Mouse (Mus musculus) neural tube, embryonic 11.5 days (tissue): ENCODE data around the gene Trim37. TPM values are rescaled to one million over a fixed set of nuclear protein-coding genes. Genes with fewer than 3 reads are reported as not detected.

Source experiments
- ATAC-seq: fragments of 200-750 bp; cut with Nextera tagmentation; 2 replicates; pipeline ENCODE4 v1.8.0; 2017; ENCODE audit warnings: moderate number of reproducible peaks, mild to moderate bottlenecking, moderate TSS enrichment, moderate library complexity; ENCODE audit not compliant: insufficient read depth, low FRiP score, low TSS enrichment
- DNase-seq: peaks from one replicate; pipeline ENCODE4 v3.0.0-alpha.2; 2015; ENCODE audit warnings: low spot score
- H3K27ac ChIP-seq: fragments of 300-500 bp; sonication (generic); 2 replicates; pipeline ENCODE4 v1.5.1; 2014; ENCODE audit warnings: low read depth, mild to moderate bottlenecking, low read length
- H3K27me3 ChIP-seq: fragments of 300-500 bp; sonication (generic); 2 replicates; pipeline ENCODE4 v1.6.1; 2014; ENCODE audit warnings: mild to moderate bottlenecking, low read length, mixed read lengths; ENCODE audit not compliant: control insufficient read depth, insufficient read depth
- H3K36me3 ChIP-seq: fragments of 300-500 bp; sonication (generic); 2 replicates; pipeline ENCODE4 v1.6.1; 2014; ENCODE audit warnings: mild to moderate bottlenecking, low read length, moderate library complexity, mixed read lengths; ENCODE audit not compliant: control insufficient read depth, insufficient read depth
- H3K4me1 ChIP-seq: fragments of 300-500 bp; sonication (generic); 2 replicates; pipeline ENCODE4 v1.6.1; 2014; ENCODE audit warnings: low read length, mixed read lengths; ENCODE audit not compliant: control insufficient read depth, insufficient read depth
- H3K4me2 ChIP-seq: fragments of 300-500 bp; sonication (generic); 2 replicates; pipeline ENCODE4 v1.6.1; 2014; ENCODE audit warnings: low read depth, mild to moderate bottlenecking, moderate library complexity
- H3K4me3 ChIP-seq: fragments of 300-500 bp; sonication (generic); 2 replicates; pipeline ENCODE4 v1.5.1; 2014; ENCODE audit warnings: low read depth, low read length
- H3K9ac ChIP-seq: fragments of 300-500 bp; sonication (generic); 2 replicates; pipeline ENCODE4 v1.6.1; 2014; ENCODE audit warnings: mild to moderate bottlenecking, low read length
- H3K9me3 ChIP-seq: fragments of 300-500 bp; sonication (generic); 2 replicates; pipeline ENCODE4 v1.6.1; 2016; ENCODE audit warnings: low read length; ENCODE audit not compliant: control insufficient read depth
- WGBS: fragments of 180-500 bp; shearing (Covaris S2); extraction: QIAGEN DNeasy Blood & Tissue Kit; methylation state at CpG from one replicate; pipeline ENCODE4 v1.1.7; 2014; 5-methylcytosine and 5-hydroxymethylcytosine counted together
- polyA plus RNA-seq: library from polyadenylated mRNA; unstranded; fragments of >200 nt; fragmentation: Nextera tagmentation; extraction: Ambion mirVana; gene quantifications from 2 replicates; pipeline ENCODE4 v1.2.1, GENCODE M21; 2014

Trim37 gene
- polyA plus RNA-seq, 1 experiment from 2014 or later: 80.3 TPM

DNA sequence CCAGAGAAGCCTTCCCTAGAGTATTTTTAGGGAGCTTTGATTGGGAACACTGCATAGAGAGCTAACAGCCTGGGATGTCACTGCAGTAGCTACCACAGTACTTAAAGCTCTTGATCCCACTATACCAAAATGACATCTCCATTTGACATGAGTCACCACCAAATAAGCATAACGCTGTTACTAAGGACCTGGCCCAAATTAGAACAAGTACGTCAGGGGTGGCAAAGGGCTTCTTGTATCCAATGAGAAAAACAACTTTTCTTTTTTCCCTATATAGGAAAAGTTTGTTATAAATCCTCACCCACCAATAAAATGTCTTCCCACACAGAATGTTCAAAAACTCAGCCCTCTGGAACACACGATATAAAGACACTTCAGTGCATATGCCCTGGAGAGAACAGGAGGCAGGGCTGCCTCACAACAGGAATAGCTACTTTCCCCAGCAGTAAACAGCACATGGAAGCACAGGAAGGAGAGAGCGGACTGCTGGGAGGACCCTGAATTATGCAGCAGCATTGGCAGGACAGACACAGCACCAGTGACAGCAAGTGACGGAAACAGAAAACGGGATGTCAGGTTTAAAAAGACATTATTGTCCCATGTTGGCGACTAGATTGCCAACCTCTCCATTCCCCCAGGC, 112.1 kb downstream of the Trim37 start:
- ATAC-seq: no peak
- Histone ChIP-seq H3K9me3 (no peaks in the 10 kb centered on the region), H3K27me3 (no peaks in the 10 kb centered on the region), H3K4me2 (no peak overlapping the region), H3K36me3 (no peaks in the 10 kb centered on the region), H3K9ac (no peak overlapping the region), H3K4me1 (no peaks in the 10 kb centered on the region), H3K4me3 (no peak overlapping the region), H3K27ac (no peak overlapping the region)
- 95% methylated on average over 7 of the region's 7 CpGs for WGBS
- DNase-seq: no peak

DNA sequence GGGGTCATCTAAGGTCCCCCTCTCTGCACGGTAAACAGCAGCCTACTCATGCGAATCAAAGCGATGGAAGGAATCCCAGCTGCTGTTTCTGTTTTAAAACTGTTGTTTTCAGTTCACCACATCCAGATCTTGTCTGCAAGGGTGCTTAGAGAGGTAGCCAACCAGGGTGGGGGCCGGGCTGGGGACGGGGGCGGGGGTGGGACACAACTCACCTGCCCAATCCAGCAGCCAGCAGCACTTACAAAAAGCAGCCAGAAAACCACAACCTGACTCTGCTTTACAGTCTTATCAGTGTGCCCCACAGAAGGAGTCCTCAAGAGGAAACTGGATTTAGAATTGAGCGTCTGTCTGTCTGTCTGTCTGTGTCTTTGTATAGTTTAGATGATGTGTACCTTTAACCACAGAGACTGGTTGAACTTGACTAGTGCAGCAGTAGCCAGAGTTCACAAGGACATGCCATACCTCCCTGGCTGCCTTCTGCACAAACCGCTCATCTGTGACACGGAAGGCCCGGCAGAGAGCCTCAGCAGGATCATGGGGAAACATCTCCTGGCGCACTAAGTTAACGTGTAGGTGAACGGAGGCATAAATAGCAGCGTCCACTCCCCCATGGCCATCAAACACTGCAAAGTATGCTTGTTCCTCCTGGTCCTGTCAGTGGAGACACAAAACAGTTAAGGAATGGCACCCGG, 113.4 kb downstream of the Trim37 start:
- H3K9ac ChIP-seq: no peak overlapping the region
- H3K27me3 ChIP-seq: no peaks in the 10 kb centered on the region
- DNase-seq (no peak), ATAC-seq (no peak)
- H3K27ac ChIP-seq: no peak overlapping the region
- no peak overlapping the region for H3K4me2 ChIP-seq
- no peak overlapping the region for H3K4me3 ChIP-seq
- no peaks in the 10 kb centered on the region for H3K4me1 ChIP-seq
- H3K36me3 ChIP-seq: no peaks in the 10 kb centered on the region
- 94% methylated on average over 15 of the region's 15 CpGs for WGBS
- H3K9me3 ChIP-seq: no peaks in the 10 kb centered on the region

DNA sequence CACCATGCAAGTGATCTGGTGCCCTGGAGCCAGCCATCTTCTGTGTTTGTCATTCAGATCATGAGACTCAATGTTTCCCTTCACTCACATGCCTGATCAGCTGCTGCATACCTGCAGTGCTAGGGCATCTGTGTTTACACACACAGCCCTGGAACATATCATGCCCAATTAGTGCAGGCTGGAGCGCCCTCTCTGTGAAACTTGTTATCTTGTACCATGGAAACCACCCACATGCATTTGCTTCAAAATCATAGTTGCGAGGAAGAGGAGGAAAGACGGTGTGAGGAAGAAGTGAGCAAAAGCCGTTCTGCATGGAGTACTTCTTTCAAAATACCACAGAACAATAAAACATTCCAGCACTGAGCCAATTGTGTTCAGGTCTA, 113.9 kb downstream of the Trim37 start:
- no peak for DNase-seq
- no peaks in the 10 kb centered on the region for H3K27me3 ChIP-seq
- H3K27ac ChIP-seq: no peak overlapping the region
- no peaks in the 10 kb centered on the region for H3K4me1 ChIP-seq
- no peak for ATAC-seq
- WGBS: 91% methylated on average over 4 of the region's 4 CpGs
- H3K36me3 ChIP-seq: no peaks in the 10 kb centered on the region
- H3K4me3 ChIP-seq: no peak overlapping the region
- no peak overlapping the region for H3K4me2 ChIP-seq
- no peak overlapping the region for H3K9ac ChIP-seq
- H3K9me3 ChIP-seq: no peaks in the 10 kb centered on the region

DNA sequence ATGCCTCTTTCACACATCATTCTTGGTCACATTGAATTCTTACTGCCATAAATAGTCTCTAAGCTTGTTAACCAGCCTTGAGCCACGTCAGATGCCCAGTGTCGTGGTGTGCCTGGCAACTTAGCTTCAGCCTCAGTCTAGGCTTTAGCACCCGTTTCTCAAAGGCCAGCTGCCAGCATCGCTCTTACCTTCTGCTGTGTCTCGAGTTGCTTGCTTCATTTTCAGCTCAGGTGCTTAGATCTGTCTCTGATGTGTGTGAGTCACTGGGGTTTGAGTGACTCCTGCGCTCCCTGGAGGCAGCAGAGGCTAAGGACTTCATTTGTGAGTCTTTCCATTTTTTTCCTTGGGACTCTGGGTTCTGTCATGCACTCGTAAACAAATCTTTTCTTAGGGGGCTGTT, 114.4 kb downstream of the Trim37 start:
- DNase-seq: no peak
- Histone ChIP-seq H3K9ac (no peak overlapping the region), H3K4me3 (no peak overlapping the region), H3K27me3 (no peaks in the 10 kb centered on the region), H3K4me1 (no peaks in the 10 kb centered on the region), H3K27ac (no peak overlapping the region), H3K4me2 (no peak overlapping the region), H3K36me3 (no peaks in the 10 kb centered on the region), H3K9me3 (no peaks in the 10 kb centered on the region)
- no peak for ATAC-seq
- 89% methylated on average over 7 of the region's 7 CpGs for WGBS

DNA sequence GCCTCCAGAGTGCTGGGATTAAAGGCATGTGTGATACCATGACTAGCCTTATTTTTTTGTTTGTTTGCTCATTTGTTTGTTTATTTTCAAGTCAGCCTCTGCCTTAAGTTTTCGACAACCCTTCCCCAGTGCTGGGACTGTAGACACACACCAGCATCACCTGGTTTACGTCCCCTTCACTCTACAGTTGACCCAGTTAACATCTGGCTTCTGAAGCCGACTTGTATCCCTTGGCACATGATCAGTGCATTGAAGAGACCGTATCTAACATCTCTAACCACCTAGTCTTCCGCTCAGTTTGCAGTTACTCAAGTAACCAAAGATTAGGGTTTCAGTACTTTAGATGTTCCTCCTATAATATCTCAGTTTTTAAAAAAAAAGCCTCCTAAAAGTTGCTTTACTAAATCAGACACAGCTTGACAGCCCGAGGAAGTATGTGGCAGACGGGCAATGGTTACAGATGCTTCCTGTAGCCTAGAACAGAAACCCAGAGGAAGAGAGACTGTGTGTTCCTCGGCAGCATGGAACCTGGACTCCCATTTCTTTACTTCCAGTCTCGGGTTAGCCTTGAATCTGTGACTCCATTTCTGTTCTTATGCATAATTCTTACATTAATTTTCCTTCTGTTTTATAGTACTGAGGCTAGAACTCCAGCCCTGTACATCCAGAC, 118.4 kb downstream of the Trim37 start:
- 89% methylated on average over 9 of the region's 9 CpGs for WGBS
- no peak for ATAC-seq
- no peaks in the 10 kb centered on the region for H3K4me1 ChIP-seq
- no peaks in the 10 kb centered on the region for H3K27me3 ChIP-seq
- no peak overlapping the region for H3K4me3 ChIP-seq
- H3K36me3 ChIP-seq: no peaks in the 10 kb centered on the region
- H3K9me3 ChIP-seq: no peaks in the 10 kb centered on the region
- DNase-seq: no peak
- no peak overlapping the region for H3K9ac ChIP-seq
- H3K27ac ChIP-seq: no peak overlapping the region
- no peak overlapping the region for H3K4me2 ChIP-seq

DNA sequence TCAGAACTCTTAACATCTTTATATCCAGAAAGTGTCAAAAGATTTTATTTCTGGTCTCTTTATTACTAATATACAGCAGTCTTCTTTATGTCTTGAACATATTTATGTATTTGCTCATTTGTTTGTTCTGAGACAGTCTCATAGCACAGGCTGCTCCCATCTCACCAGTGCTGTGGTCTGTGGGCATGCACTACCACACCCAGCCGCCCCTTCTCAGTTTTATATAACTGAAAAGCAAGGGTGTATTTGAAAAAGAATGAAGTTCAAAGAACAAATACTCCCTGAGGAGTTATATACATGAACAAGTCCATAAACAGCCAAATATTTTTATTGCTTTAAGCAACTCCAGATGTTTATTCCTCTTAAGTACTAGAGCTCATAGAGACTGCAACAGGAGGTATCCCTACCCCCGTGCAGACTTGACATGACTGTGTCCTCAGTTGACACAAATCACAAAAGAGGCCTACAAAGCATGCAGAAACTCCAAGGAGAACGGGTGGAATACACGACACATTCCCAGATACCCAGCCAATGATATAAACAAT, 119.3 kb downstream of the Trim37 start:
- no peak overlapping the region for H3K27ac ChIP-seq
- WGBS: 80% methylated on average over 4 of the region's 4 CpGs
- H3K27me3 ChIP-seq: no peaks in the 10 kb centered on the region
- H3K4me2 ChIP-seq: no peak overlapping the region
- ATAC-seq (no peak), DNase-seq (no peak)
- H3K4me1 ChIP-seq: no peaks in the 10 kb centered on the region
- H3K9ac ChIP-seq: no peak overlapping the region
- no peaks in the 10 kb centered on the region for H3K36me3 ChIP-seq
- no peak overlapping the region for H3K4me3 ChIP-seq
- H3K9me3 ChIP-seq: no peaks in the 10 kb centered on the region

DNA sequence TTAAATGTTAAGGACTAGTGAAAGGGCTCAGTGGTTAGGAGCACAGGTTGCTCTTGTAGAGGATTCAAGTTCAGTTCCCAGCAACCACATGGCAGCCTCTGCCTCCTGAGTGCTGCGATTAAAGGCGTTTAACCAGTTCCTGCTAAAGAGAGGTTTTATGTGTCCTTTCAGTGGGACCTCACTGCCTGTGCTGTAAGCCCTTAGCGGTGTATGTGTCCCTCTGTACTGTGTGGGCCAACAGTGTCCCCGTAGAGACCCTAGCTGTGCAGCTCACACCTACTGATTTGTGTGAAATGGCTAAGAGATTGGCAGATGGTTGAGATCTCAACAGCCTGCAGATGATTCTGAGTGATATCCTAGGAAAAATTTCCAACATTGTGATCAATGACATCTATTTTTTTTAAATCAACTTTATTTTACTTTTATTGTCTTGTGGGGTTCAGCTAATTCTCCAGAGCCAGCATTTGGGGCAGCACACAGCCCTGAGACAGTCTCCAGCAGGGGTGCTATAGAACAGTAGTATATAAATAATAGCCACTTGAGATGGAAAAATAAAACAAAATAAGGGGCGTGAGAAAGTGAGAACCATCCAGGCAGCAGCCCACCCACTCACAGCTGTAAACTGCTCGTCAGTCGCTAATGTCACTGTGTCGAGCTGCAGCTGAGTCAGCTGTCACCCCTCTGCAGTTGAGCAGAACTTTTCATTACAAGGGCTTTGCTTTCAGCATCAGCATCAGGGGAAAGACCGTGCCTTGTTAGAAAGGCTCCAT, 120.0 kb downstream of the Trim37 start:
- H3K9ac ChIP-seq: no peak overlapping the region
- H3K4me1 ChIP-seq: no peaks in the 10 kb centered on the region
- H3K4me2 ChIP-seq: no peak overlapping the region
- WGBS: 52% methylated on average over 9 of the region's 9 CpGs
- no peak for DNase-seq
- no peak overlapping the region for H3K4me3 ChIP-seq
- H3K27me3 ChIP-seq: no peaks in the 10 kb centered on the region
- no peaks in the 10 kb centered on the region for H3K9me3 ChIP-seq
- H3K27ac ChIP-seq: no peak overlapping the region
- H3K36me3 ChIP-seq: no peaks in the 10 kb centered on the region
- no peak for ATAC-seq

DNA sequence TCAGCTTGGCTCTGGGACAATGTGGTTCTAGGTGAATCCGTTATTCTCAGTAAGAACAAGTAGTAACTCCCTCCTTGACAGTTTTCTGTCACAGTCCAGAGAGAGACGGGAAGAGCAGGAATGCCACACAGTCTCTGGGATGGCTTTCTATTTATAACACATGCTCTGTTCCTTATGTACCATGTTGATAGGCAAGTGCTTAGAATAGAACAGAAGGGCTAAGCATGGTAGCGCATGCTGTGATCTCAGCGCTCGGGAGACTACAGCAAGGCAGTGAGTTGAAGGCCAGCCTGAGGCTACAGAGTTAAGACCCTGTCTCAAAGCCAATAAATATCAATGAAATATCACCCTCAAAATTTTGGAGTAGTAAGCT, 120.6 kb downstream of the Trim37 start:
- no peak for ATAC-seq
- Histone ChIP-seq H3K4me3 (no peak overlapping the region), H3K27me3 (no peaks in the 10 kb centered on the region), H3K4me2 (no peak overlapping the region), H3K9ac (no peak overlapping the region), H3K36me3 (no peaks in the 10 kb centered on the region), H3K9me3 (no peaks in the 10 kb centered on the region), H3K27ac (no peak overlapping the region), H3K4me1 (no peaks in the 10 kb centered on the region)
- 83% methylated on average over 5 of the region's 5 CpGs for WGBS
- no peak for DNase-seq
